Mouse (Mus musculus) CH12F3 (cell line): ENCODE measurements around the gene Prkcb.

ENCODE experiments used
- in situ Hi-C: fragments of 300-500 bp; cut with MboI; formaldehyde crosslinking; loops from 2 replicates; pipeline ENCODE4 v1.14.3; 2020; ENCODE audit warnings: low sequenced_read_pairs

Prkcb gene

GRCm38 (mm10) chr7:122452671-122453070 lies 164.1 kb downstream of the Prkcb start:
- in situ Hi-C loops, result no loop called here

- in situ Hi-C loops, result no loop called here
Measured at GRCm38 (mm10) chr7:122459203-122459965, 170.8 kb downstream of the Prkcb start.

- in situ Hi-C loops, result loop anchor here (5.0 kb wide), 1 partner anchor 218 kb away; no protein-coding TSS in a partner anchor
Measured at GRCm38 (mm10) chr7:122460020-122460419, 171.5 kb downstream of the Prkcb start.

GRCm38 (mm10) chr7:122465823-122466549 lies 177.4 kb downstream of the Prkcb start:
- in situ Hi-C loops, result no loop called here

- in situ Hi-C loops, result no loop called here
Measured at GRCm38 (mm10) chr7:122466722-122467121, 178.2 kb downstream of the Prkcb start.

GRCm38 (mm10) chr7:122467831-122468230 lies 179.3 kb downstream of the Prkcb start:
- in situ Hi-C loops, result no loop called here

GRCm38 (mm10) chr7:122470370-122471280 lies 182.1 kb downstream of the Prkcb start:
- in situ Hi-C loops, result no loop called here

- in situ Hi-C loops, result no loop called here
Measured at GRCm38 (mm10) chr7:122472223-122472622, 183.7 kb downstream of the Prkcb start.

- in situ Hi-C loops, result no loop called here
Measured at GRCm38 (mm10) chr7:122475038-122475437, 186.5 kb downstream of the Prkcb start.

GRCm38 (mm10) chr7:122476697-122477096 lies 188.1 kb downstream of the Prkcb start:
- in situ Hi-C loops, result no loop called here

GRCm38 (mm10) chr7:122477118-122477517 lies 188.6 kb downstream of the Prkcb start:
- in situ Hi-C loops, result no loop called here

GRCm38 (mm10) chr7:122477566-122478564 lies 189.3 kb downstream of the Prkcb start:
- in situ Hi-C loops, result no loop called here

GRCm38 (mm10) chr7:122483949-122484348 lies 195.4 kb downstream of the Prkcb start:
- in situ Hi-C loops, result no loop called here

GRCm38 (mm10) chr7:122487929-122488571 lies 199.5 kb downstream of the Prkcb start:
- in situ Hi-C loops, result no loop called here

GRCm38 (mm10) chr7:122492041-122492440 lies 203.5 kb downstream of the Prkcb start:
- in situ Hi-C loops, result no loop called here

- in situ Hi-C loops, result no loop called here
Measured at GRCm38 (mm10) chr7:122492936-122493335, 204.4 kb downstream of the Prkcb start.

GRCm38 (mm10) chr7:122494088-122494487 lies 205.5 kb downstream of the Prkcb start:
- in situ Hi-C loops, result no loop called here

- in situ Hi-C loops, result no loop called here
Measured at GRCm38 (mm10) chr7:122497516-122497915, 209.0 kb downstream of the Prkcb start.

- in situ Hi-C loops, result no loop called here
Measured at GRCm38 (mm10) chr7:122498461-122498860, 209.9 kb downstream of the Prkcb start.
